Mouse (Mus musculus) forebrain, embryonic 15.5 days (tissue): Measurements from ENCODE around the gene Fshr. TPM values are rescaled to one million over a fixed set of nuclear protein-coding genes. Genes with fewer than 3 reads are reported as not detected.

ENCODE experiments used
- ATAC-seq: fragments of 200-750 bp; cut with Nextera tagmentation; replicated peaks from 2 replicates; pipeline ENCODE4 v1.8.0; 2017; ENCODE audit warnings: mild to moderate bottlenecking, moderate TSS enrichment, moderate library complexity
- H3K27ac ChIP-seq: fragments of 300-500 bp; sonication (generic); replicated peaks from 2 replicates; pipeline ENCODE4 v1.5.1; 2015; ENCODE audit warnings: mild to moderate bottlenecking, inconsistent platforms
- H3K27me3 ChIP-seq: fragments of 300-500 bp; sonication (generic); 2 replicates; pipeline ENCODE4 v1.6.1; 2015; ENCODE audit warnings: inconsistent platforms
- H3K36me3 ChIP-seq: fragments of 300-500 bp; sonication (generic); 2 replicates; pipeline ENCODE4 v1.6.1; 2015; ENCODE audit warnings: mild to moderate bottlenecking, inconsistent platforms
- H3K4me1 ChIP-seq: fragments of 300-500 bp; sonication (generic); 2 replicates; pipeline ENCODE4 v1.6.1; 2015; ENCODE audit warnings: inconsistent platforms
- H3K4me2 ChIP-seq: fragments of 300-500 bp; sonication (generic); replicated peaks from 2 replicates; pipeline ENCODE4 v1.6.1; 2015; ENCODE audit warnings: mild to moderate bottlenecking, inconsistent platforms
- H3K4me3 ChIP-seq: fragments of 300-500 bp; sonication (generic); 2 replicates; pipeline ENCODE4 v1.5.1; 2015; ENCODE audit warnings: mild to moderate bottlenecking, inconsistent platforms
- H3K9ac ChIP-seq: fragments of 300-500 bp; sonication (generic); replicated peaks from 2 replicates; pipeline ENCODE4 v1.6.1; 2015; ENCODE audit warnings: mild to moderate bottlenecking, inconsistent platforms
- H3K9me3 ChIP-seq: fragments of 300-500 bp; sonication (generic); 2 replicates; pipeline ENCODE4 v1.6.1; 2016; ENCODE audit warnings: inconsistent platforms
- WGBS: fragments of 180-500 bp; shearing (Covaris S2); methylation state at CpG from one replicate; pipeline ENCODE4 v1.1.7; 2015; ENCODE audit warnings: mixed read lengths; 5-methylcytosine and 5-hydroxymethylcytosine counted together
- polyA plus RNA-seq: library from polyadenylated mRNA; unstranded; fragments of >200 nt; fragmentation: Nextera tagmentation; extraction: Ambion mirVana; gene quantifications from 2 replicates; pipeline ENCODE4 v1.2.1, GENCODE M21; 2015

Fshr gene
- polyA plus RNA-seq, 1 experiment from 2014 or later: not detected

DNA sequence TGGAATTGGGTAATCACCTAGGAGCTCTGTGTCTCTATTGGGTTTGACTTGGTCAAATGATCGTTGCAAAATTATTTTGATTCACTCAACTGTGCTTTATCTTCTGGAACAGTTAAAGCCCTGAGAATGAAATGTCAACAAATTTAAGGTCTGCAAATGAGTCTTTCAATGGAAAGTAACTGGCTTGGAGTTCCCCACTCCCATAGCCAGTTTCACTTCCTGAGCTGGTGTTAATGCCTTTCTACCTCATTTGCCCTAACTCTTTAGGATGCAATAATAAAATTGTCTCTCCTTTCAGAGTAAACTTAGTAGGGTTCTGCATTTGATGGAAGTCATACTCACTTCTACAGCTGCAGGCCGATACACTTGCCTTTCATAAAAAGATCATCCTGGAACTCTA lies 181.0 kb downstream of the Fshr start:
- Histone ChIP-seq H3K4me3 (no peak overlapping the region), H3K27me3 (no peaks in the 10 kb centered on the region), H3K4me1 (no peaks in the 10 kb centered on the region), H3K36me3 (no peaks in the 10 kb centered on the region), H3K27ac (no peak overlapping the region), H3K4me2 (no peak overlapping the region), H3K9ac (no peak overlapping the region), H3K9me3 (no peaks in the 10 kb centered on the region)
- 71% methylated on average over 2 of the region's 2 CpGs for WGBS
- no peak for ATAC-seq

DNA sequence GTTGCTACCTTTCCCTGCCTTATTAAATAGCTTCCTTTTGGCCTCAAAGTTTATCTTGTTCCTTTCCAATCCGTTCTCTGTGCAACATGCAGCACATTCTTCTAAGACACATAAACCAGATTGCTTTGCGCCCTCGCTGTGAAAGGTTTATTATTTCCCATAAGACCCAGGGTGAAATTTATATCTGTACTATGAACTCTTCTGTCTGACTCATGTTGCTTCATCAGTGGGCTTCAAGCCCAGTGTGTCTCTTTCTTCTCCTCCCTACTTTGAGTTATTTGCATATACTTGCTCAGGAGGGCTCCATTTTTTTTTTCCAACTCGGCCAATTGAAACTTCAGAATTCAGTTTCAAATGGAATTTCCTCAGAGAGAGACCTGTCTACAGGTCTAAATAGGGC lies 183.5 kb downstream of the Fshr start:
- Histone ChIP-seq H3K4me2 (no peak overlapping the region), H3K36me3 (no peaks in the 10 kb centered on the region), H3K4me1 (no peaks in the 10 kb centered on the region), H3K9me3 (no peaks in the 10 kb centered on the region), H3K27ac (no peak overlapping the region), H3K9ac (no peak overlapping the region), H3K4me3 (no peak overlapping the region), H3K27me3 (no peaks in the 10 kb centered on the region)
- ATAC-seq: no peak
- WGBS: 88% methylated on average over 4 of the region's 4 CpGs

DNA sequence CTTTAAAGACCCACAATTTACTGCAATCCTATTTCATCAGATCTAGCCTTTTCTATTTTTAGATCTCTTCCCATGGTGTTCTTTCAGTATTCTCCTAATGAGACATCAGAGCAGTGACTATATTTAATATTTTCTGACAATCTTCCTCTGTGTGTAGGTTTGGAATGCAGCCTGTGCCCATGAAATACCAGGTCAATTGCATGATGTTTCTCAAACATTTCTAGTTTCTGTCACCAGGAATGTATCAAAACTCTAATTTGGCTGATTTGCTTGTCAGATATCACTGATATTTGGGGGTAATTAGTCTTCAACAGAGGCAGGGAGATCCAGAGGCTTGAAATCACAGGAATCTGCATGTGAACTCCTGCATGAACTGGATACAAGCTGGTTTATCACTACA lies 186.8 kb downstream of the Fshr start:
- Histone ChIP-seq H3K27ac (no peak overlapping the region), H3K4me1 (no peaks in the 10 kb centered on the region), H3K4me3 (no peak overlapping the region), H3K9ac (no peak overlapping the region), H3K4me2 (no peak overlapping the region), H3K36me3 (no peaks in the 10 kb centered on the region), H3K27me3 (no peaks in the 10 kb centered on the region), H3K9me3 (no peaks in the 10 kb centered on the region)
- no peak for ATAC-seq

DNA sequence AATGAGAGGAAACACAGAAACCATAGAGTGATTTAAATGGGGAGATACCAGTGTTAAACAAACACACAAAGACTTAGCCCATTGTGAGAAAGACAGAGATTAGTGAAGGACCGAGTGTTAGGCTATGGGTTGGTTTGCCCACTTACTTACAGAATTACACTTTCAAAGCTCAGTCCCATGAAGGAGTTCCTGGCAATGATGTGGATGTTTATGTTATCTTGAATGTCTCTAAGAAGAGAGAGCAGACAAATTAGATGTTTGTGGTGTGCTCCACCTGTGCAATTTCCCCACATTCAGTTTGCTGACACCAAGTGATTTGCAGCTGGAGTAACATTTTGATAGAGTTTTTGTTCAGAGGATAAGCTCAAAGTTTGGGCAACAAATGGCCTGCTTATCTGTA lies 191.4 kb downstream of the Fshr start:
- no peak for ATAC-seq
- Histone ChIP-seq H3K27ac (no peak overlapping the region), H3K9me3 (no peaks in the 10 kb centered on the region), H3K4me2 (no peak overlapping the region), H3K27me3 (no peaks in the 10 kb centered on the region), H3K4me3 (no peak overlapping the region), H3K9ac (no peak overlapping the region), H3K4me1 (no peaks in the 10 kb centered on the region), H3K36me3 (no peaks in the 10 kb centered on the region)
- WGBS: 65% methylated on average over 1 of the region's 1 CpGs

DNA sequence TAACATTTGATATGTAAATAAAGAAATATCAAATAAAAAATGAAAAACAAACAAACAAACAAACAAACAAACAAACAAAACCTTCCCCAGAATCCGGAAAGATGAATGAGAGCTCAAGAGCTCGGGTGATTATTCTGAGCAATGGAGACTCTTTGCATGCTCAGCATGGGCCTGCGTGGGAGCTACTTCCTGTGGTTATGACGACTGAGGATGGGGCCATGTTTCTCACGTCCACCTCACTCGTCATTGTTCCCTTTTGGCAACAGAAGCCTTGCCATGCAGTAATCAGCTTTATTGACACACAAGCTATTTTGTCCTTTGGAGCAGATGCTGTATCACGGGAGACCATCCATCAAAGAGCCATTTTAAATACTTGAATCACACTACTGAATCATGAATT lies 191.8 kb downstream of the Fshr start:
- H3K4me3 ChIP-seq: no peak overlapping the region
- H3K4me2 ChIP-seq: no peak overlapping the region
- ATAC-seq: no peak
- 68% methylated on average over 7 of the region's 7 CpGs for WGBS
- H3K9me3 ChIP-seq: no peaks in the 10 kb centered on the region
- H3K27ac ChIP-seq: no peak overlapping the region
- H3K9ac ChIP-seq: no peak overlapping the region
- H3K4me1 ChIP-seq: no peaks in the 10 kb centered on the region
- H3K36me3 ChIP-seq: no peaks in the 10 kb centered on the region
- H3K27me3 ChIP-seq: no peaks in the 10 kb centered on the region

DNA sequence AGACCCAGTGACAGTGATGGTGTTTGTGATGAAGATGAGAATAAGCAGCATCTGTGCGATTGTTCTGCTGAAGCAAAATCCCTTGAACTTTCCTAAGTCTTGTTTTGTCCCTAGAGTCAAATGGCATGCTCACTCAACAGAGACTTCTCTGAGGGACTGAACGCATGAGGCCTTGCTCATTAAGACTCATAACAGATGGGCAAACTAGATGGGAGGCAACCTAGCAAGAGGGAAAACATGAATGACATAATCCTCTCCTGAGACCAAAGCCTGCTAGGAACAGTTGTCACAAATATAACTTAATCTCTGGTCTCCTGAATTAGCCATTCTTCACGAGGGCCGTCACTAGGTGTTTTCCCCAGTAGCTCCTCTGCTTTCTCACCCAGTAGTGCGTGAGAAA lies 194.5 kb downstream of the Fshr start:
- Histone ChIP-seq H3K27me3 (no peaks in the 10 kb centered on the region), H3K4me2 (no peak overlapping the region), H3K4me1 (no peaks in the 10 kb centered on the region), H3K9me3 (no peaks in the 10 kb centered on the region), H3K27ac (no peak overlapping the region), H3K36me3 (no peaks in the 10 kb centered on the region), H3K4me3 (no peak overlapping the region), H3K9ac (no peak overlapping the region)
- 82% methylated on average over 5 of the region's 5 CpGs for WGBS
- no peak for ATAC-seq

DNA sequence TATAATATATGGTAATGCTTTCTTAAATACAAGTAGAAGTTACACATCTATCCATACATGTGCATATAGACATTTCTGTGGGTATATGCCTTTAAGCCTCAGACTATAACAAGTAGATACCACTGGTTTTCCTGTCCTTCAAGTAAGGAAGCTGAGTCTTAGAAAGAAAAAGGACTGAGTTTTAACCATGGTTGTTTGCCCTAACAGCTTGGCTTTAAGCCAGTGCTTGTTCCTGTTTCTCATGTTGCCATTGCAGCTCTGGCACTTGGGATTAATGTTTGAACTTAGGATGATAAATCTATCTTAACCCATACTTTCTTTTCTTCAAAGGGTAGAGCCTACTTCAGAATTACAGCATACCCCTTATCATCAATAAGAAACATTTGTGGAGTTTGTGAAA lies 200.6 kb downstream of the Fshr start:
- no peak overlapping the region for H3K4me2 ChIP-seq
- H3K4me3 ChIP-seq: no peak overlapping the region
- no peak overlapping the region for H3K27ac ChIP-seq
- no peak for ATAC-seq
- H3K36me3 ChIP-seq: no peaks in the 10 kb centered on the region
- no peaks in the 10 kb centered on the region for H3K4me1 ChIP-seq
- no peak overlapping the region for H3K9ac ChIP-seq
- no peaks in the 10 kb centered on the region for H3K27me3 ChIP-seq
- H3K9me3 ChIP-seq: no peaks in the 10 kb centered on the region

DNA sequence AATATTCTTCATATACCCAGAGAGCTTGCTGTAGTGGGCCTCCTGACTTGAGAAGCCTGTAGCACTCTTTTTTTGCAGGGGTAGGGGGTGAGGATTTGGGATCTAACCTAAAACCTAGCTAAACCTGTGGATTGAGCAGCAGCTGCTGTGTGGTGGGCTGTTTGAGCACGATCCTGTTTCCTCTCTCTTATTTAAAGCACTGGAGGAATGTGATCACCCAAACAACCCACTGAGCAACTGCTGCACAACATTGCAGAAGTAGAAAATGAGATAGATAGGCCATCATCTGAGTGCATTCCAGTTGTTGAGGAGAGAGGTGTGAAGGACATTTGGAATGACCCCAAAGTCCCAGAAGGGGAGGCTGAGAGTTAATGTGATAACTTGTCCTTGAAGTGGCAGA lies 202.2 kb downstream of the Fshr start:
- H3K4me1 ChIP-seq: no peaks in the 10 kb centered on the region
- H3K36me3 ChIP-seq: no peaks in the 10 kb centered on the region
- ATAC-seq: no peak
- H3K9ac ChIP-seq: no peak overlapping the region
- no peak overlapping the region for H3K4me2 ChIP-seq
- H3K4me3 ChIP-seq: no peak overlapping the region
- H3K27me3 ChIP-seq: no peaks in the 10 kb centered on the region
- WGBS: 88% methylated on average over 1 of the region's 1 CpGs
- no peak overlapping the region for H3K27ac ChIP-seq
- H3K9me3 ChIP-seq: no peaks in the 10 kb centered on the region

DNA sequence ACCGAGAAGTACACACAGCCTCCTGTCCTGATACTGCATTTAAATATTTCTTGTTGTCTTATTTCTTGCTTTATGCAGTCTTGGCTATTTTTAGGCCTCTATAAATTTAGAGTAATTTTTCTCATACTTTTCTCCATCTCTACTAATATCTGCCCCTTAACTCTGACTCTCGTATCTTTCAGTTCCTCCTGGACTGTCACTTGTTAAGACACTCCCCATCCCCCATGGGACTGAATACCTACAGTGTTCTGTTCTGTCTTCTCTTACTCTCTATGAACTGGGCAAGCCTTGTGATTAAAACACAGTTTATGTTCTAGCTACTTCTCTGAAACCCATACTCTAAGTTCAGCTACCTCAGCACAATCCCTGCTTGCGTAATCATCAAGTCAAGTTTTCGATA lies 209.2 kb downstream of the Fshr start:
- Histone ChIP-seq H3K4me1 (no peaks in the 10 kb centered on the region), H3K36me3 (no peaks in the 10 kb centered on the region), H3K9ac (no peak overlapping the region), H3K4me2 (no peak overlapping the region), H3K9me3 (no peaks in the 10 kb centered on the region), H3K27me3 (no peaks in the 10 kb centered on the region), H3K4me3 (no peak overlapping the region), H3K27ac (no peak overlapping the region)
- WGBS: 92% methylated on average over 4 of the region's 4 CpGs
- ATAC-seq: no peak

DNA sequence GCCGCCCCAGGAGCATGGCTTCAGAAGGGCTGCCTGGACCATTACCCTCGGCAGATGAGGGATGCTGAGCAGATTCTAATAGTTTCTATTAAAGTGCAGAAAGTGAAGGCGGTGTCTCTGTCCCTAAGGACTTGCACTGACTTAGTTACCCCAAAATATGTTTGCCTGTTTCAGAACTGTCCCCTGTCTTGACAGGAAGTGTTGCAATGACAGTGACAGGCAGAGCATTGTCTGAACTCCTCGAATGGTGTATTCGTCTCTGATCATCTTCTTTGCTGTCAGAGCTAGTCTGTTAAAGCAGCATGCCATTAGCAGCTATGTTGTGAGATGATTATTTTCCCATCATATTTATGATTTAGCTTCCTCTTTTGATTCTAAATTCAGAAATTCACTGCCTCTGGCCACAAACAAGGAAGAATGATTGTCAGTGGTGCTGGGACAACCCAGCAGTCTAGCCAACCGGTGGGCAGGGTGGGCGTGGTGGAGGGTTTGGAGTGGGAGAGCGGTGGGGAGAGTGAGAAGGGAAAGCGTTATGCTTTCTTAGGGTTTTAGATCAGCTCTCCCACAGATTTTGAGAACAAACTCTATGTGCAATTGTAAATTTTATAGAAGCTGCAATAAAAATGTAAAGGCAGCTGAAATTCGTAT lies 219.6 kb downstream of the Fshr start:
- Histone ChIP-seq H3K4me1 (no peaks in the 10 kb centered on the region), H3K4me3 (no peak overlapping the region), H3K9ac (no peak overlapping the region), H3K27ac (no peak overlapping the region), H3K4me2 (no peak overlapping the region), H3K36me3 (no peaks in the 10 kb centered on the region), H3K27me3 (no peaks in the 10 kb centered on the region), H3K9me3 (no peaks in the 10 kb centered on the region)
- ATAC-seq: no peak
- WGBS: 85% methylated on average over 10 of the region's 10 CpGs

DNA sequence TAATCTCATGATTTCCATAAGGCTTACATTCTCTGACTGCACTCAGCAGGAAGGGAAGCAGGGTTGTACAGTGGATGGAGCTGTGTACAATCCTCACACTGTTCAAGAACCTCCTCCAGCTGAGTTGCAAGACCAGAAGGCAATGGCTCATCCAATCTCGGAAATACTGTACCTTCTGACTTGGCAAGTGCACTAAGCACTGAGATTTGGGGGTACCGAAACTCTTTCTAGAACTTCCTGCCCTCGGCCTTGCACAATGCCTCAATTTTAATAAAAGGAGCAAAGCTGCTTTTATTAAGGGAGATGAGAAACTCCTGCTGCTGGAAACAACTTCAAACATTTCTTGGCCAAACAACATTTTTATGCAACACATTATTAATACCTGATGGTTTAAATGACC lies 225.9 kb downstream of the Fshr start:
- 82% methylated on average over 3 of the region's 3 CpGs for WGBS
- H3K27ac ChIP-seq: no peak overlapping the region
- no peaks in the 10 kb centered on the region for H3K36me3 ChIP-seq
- H3K4me2 ChIP-seq: no peak overlapping the region
- no peaks in the 10 kb centered on the region for H3K9me3 ChIP-seq
- no peak overlapping the region for H3K9ac ChIP-seq
- ATAC-seq: no peak
- no peaks in the 10 kb centered on the region for H3K27me3 ChIP-seq
- H3K4me1 ChIP-seq: no peaks in the 10 kb centered on the region
- H3K4me3 ChIP-seq: no peak overlapping the region

DNA sequence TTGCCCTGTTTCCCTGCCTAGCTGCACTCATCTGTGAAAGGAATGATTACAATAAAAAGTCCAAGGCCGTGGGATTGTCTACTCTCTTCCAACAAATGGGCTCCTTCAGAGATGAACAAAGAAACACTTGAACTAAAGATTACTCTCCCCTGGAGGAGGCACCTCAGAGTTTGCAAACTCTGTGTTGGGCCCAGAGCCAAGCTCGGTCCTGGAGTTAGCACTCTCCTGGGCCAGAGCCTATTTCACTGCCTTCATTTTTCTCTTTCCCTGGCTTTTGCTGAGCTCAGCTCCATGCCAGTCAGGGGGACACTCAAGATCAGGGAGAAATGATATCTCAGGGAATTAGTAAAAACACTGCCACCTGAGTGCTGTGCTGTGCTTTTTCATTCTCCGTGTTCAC lies 234.4 kb downstream of the Fshr start:
- H3K36me3 ChIP-seq: no peaks in the 10 kb centered on the region
- no peaks in the 10 kb centered on the region for H3K9me3 ChIP-seq
- no peak overlapping the region for H3K4me2 ChIP-seq
- H3K27ac ChIP-seq: no peak overlapping the region
- no peak overlapping the region for H3K9ac ChIP-seq
- ATAC-seq: no peak
- no peaks in the 10 kb centered on the region for H3K27me3 ChIP-seq
- no peak overlapping the region for H3K4me3 ChIP-seq
- H3K4me1 ChIP-seq: no peaks in the 10 kb centered on the region
- 55% methylated on average over 3 of the region's 3 CpGs for WGBS

DNA sequence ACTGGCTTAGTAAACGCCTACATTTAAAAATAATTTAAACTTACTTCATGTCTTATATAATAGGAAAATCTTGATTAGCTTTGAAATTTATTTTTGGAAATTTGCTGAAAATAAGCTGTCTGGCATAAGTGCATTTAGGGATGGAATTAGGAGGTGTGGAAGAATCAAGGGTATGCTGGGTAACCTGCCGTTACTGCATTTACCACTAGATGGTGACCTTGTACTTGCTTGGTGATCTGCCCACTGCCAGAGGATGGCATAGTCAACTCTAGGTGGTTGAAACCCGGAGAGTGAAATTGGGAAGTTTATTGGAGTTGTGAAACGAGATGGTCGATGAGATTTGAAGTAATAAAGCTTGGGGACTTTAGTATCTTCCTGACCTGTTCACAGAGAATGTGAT lies 246.5 kb downstream of the Fshr start:
- Histone ChIP-seq H3K36me3 (no peaks in the 10 kb centered on the region), H3K4me1 (no peaks in the 10 kb centered on the region), H3K4me2 (no peak overlapping the region), H3K27me3 (no peaks in the 10 kb centered on the region), H3K9me3 (no peaks in the 10 kb centered on the region), H3K9ac (no peak overlapping the region), H3K27ac (no peak overlapping the region), H3K4me3 (no peak overlapping the region)
- ATAC-seq: peak; percentile 90
- WGBS: 32% methylated on average over 5 of the region's 5 CpGs
